Mouse (Mus musculus) lung, postnatal 25 days (tissue): ENCODE measurements at regions not wholly inside any gene's neighbourhood (a gene's known extent, or its start where the extent isn't known, plus 50 kb on each side); places are given as distances from the start of the nearest gene placed in this dataset.
A peak's percentile ranks its signal among the peaks of the same experiment; 100 is the strongest.

Experiments
- DNase-seq: peaks from one replicate; pipeline ENCODE4 v3.0.0; 2022; ENCODE audit warnings: low spot score

DNA sequence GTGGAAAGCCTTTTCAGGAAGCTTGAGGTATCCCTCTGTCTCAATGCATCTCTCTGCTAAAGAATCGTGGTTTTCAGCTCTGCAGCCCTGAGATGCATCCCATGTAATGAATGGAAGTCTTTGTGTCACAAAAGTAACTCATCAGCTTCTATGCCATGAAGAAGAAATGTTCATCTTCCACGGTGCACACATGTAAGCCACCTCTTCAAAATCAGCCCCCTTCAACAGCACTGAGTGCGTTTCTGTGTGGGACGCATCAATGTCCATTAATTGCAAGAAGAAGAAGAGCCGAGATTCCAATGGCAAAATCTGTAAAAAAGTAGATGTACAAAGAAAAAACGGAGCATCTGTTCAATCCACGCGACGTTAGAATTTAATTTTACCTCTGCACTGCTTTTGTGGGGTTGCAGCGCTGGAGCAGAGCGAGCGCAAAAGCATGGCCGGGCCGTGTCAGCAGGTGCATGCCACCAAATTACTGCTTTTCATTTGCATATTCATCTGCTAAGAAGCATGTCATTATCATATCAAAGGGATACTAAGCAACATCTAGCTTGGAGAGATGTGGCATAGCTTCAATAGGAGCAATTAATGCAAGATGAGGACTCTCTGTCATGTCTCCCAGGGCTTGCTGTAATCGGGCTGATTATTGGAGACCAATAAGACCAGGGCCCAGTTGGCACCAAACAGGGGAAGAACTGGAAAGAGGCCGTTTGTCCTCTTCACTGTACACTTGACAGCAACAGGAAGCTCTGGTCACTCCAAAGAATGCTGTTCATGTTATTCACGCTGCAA is 185.0 kb upstream of the Sox2 start:
- DNase-seq, result no peak

DNA sequence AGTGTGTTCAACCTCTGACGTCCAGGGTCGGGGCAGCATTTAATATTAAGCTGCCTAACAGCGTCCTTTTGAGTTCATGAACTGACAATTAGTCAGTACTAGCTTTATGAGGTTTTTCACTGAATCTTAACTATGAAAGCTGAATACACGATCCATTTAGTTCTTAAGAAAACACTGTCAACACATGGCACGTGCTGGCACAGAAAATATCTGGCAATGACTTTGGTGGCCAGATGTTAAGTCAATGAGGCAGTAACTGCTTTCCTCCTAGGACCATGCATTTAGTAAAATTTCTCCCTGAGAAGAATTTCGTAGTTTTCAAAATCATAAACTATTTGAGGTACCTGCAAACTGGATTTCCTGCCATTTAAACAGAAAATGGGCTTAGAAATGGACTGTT is 191.4 kb upstream of the Sox2 start:
- DNase-seq, result no peak

DNA sequence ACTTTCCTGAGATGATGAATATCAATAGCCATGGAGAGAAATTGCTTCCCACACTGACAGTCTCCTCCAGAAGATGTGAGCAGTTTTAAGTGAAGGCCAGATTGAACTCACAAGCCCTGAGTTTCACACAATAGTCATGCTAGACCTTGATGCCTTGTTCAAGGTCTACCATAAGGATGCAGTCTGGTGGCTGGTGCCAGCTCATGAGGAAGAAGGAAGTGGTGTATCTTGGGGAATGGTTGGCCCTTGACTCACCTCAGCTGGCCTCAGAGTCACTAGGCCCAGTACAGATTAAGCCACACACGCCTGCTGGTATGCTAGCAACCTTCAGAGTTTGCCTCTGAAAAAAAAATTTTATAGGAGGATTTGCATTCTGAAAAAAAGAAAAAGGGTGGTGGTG is 192.4 kb upstream of the Sox2 start:
- no peak for DNase-seq

DNA sequence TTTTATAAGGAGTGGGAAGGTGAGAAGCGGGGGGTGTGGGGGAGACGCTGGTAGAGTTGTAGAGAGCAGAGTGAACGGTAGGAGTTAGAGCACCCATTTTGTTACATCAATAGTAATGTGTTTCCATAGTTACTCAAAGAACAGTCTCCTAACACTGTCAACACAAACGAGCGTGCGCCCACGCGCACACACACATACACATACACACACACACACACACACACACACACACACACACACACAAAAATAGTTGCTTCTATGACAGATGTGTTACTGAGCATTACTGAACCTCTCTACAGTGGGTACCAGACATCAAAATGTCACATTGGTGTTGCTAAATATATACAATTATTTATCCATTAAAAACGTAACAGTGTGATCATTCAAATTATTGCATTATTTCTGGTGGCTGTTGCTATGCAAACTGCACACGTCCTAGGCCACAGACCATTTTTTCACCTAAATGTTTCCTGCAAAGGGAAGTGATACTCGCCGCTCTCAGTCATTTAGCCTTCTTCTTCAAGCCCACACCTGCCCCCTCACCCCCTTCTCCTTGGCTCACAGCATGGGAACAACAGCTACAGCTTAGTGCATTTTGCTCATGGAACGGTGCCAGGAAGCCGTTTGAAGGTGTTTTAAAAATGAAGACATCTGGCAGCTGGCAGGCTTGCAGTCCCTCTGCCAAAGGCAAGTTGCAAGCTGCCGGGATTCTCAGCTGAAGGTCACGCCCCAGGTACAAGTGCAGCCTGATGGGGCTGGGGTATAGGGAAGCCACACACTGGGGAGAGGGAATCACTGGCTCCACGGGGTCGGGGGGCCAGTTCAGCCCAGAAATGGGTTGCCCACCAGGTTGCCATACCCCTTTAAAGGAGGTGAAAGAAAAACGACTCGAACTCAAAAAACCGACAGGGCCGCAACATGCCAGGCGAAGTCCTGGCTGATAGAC is 193.4 kb upstream of the Sox2 start:
- peak; percentile 44 for DNase-seq

DNA sequence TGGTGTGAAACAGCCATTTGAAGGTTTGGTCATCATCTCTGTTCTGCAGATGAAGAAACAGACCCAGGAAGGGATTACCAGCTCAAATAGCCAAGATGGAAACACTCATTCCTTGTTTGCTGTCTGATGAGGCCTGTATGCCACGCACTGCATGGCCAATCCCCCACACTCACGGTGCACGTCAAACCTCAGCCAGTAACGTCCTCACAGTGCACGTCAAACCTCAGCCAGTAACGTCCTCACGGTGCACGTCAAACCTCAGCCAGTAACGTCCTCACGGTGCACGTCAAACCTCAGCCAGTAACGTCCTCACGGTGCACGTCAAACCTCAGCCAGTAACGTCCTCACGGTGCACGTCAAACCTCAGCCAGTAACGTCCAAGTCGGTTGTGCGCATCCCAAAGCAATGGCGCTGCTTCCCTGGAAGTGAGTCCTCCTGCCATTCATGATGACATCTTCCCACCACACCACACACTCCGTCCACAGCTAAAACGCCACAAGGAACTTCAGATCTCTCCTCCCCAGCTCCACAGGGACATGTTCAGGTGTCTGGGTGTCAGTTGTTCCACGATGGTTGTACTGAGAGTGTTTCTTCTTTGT is 196.1 kb upstream of the Sox2 start:
- DNase-seq, result no peak

DNA sequence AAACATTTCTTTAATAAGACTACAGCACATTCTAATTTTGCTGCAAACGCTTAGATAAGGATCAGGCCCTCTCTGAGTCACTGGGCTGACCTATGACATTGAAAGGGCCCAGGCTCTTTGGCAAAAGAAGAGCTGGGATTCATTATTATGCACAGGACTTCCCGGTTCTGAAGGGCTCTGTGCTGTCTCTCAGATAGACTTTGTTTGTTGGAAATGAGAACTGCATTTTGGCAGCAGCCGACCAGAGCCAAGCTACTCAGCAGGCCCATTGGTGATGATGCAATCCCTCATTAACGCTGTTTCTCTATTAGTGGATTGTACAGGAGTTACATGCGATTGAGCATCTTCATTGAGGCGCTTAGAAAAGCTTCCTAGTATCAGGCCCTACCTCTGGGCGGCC is 204.9 kb upstream of the Sox2 start:
- no peak for DNase-seq

DNA sequence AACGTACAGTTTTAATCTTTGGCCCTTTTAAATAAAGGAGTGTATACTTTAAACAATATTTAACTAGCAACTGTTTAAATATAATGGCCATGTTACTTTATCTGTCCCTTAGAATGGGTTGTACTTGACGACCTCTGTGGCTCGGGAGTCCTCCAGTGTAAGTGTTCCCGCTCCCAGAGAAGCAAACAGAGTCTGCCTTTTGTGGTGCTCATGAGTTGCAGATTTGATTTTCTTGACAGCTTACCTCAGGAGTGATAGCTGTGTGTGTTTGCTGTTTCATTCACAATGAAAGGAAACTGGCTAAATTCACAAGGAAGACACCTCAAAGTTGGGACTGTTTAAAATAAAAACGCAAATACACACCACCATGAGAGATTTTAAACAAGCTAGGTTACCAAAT is 205.4 kb upstream of the Sox2 start:
- no peak for DNase-seq

DNA sequence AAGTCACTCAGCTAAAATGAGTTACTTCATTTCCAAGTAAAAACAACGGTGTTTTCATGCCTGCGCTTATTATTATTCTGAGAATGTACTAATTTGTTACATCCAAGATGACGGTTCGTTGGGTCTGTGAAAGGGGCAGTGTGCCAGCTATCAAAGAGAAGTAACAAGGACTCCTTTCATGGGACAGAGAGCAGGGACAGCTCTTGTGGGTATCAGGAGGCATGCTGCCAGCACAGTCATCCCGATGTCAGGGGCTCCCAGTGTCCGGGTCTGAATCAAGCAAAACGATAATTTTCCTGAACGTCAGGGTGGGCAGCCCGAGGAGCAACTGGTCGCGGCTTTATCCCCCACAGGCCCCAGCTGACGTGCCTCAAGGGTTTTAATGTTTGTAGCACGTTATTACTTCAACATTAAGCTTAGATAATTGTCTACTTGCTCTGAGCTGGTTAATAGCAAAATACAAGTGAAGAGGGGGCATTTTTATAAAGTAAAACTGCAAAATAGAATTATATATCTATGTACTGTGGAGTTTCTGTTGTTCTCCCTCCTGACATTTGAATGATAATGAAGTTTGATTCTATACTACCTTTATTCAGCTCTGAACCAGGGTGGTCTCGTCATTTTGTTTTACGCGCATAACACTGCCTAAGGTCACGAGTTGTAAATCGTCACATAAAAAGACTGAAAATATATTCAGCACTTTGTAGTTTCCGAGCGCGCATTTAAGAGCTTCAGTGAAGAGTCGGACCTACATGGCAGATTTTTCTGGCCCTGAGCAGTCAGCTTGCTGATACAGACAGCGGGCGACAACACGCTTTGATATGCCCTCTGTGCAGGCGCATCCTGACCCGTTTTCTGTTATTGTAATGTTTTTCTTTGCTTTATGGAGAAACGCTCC is 206.2 kb upstream of the Sox2 start:
- DNase-seq, result no peak

DNA sequence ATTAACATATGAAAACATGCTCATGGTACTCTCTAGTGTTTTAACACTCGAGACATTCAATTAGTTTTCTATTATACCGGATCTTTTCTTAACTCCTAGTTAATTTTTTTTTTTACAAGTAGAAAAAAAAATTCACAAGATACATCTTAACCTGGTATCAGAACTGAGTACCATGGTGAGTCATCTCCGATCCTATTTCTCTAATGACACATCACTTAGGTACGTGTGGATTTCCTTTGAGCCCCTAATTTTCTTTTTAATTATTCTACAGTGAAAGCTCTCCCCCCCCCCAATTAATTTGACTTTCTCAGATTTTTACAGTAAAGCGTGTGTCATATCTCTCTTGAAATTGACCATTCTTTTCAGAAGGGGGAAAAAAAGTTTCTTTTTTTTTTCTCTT is 206.9 kb upstream of the Sox2 start:
- DNase-seq, result no peak

DNA sequence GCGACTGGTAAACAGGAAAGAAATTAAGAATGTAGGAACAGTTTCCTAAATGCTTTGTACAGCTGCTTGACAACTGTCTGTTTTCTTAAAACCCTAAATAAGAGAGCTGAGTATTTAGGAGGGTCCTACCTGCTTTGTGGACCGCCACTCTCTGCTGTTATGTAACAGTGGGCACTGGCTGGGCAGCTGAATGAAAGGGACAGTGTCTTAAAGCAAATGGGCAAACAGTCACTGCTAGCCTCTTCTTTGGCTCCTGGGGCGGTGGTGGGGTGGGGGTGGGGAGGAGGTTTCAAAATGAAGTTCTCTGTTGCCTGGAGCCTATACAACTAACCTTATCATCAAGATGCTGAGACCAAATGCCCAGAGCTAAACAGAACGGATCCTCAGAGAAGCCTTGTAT is 208.4 kb upstream of the Sox2 start:
- DNase-seq, result no peak

DNA sequence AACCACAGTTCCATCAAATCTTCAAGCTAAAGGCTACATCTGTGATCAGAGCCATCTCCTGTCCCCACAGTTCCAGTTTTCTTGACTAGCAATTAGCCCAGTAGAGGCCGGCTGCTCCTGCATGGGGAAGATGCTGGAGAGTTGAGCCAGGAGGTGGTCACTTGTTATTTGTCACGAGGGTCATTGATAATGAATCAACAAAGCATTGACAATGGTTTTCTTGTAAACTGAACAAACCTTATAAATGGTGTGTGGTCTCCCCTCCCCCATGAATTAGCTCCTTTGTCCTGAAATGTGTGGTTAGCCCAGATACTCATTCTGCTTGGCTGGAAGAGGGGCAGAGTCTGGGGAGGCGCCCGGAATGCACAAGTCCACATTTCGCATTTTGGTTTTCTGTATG is 208.9 kb upstream of the Sox2 start:
- no peak for DNase-seq

DNA sequence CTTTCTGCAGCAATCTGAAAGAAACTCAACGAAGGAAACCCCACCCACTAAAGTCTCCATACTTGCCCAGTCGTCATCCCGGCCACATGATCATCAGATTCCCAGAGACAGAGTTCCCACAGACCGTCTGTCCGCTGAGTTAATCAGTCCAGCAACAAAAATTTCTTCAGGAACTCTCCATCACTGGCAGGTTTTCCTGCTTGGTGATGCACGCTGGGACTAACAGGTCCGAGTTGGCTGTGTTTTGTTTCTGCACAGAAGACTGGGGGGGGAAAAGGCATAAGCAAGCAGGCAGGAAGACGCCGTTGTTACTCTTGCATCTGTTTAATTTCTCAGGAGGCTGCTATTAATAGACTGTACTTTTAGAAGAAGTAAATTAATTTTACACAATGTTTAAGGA is 215.3 kb upstream of the Sox2 start:
- no peak for DNase-seq

DNA sequence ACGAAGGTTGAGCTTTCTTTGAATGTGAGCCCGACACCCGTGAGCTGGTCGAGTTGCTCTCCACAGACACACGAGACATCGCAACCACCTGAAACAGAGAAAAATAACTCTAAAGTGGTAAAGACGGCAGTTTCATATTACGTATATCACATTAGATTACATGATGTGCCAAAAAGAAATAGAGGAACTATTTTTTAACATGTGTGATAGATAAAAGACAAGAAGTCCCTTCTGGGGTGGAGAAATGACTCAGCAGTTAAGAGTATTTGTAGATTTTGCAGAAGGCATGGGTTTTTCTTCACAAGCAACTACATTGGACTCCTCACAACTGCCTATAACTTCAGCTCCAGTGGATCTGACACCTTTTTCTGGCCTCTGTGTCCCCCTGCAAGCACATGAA is 222.2 kb upstream of the Sox2 start:
- DNase-seq, result no peak

DNA sequence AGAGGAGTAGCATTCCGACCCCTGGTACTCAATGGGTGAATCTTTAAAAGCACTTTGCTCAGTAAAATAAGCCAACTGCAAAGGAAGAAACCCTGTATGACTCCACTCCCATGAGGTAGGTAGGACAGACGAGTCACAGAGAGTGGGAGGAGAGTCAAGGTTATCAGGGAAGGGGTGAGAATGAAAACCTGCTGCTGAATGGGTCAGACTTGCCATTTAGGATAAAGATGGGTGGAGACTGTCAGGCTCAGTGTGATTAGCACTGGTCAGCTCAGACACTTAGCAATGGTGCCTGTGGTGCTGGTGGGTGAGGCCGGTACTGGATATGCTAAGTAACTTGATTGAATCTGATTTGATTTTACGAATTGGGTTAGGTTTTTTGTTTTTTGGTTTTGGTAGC is 222.7 kb upstream of the Sox2 start:
- no peak for DNase-seq

DNA sequence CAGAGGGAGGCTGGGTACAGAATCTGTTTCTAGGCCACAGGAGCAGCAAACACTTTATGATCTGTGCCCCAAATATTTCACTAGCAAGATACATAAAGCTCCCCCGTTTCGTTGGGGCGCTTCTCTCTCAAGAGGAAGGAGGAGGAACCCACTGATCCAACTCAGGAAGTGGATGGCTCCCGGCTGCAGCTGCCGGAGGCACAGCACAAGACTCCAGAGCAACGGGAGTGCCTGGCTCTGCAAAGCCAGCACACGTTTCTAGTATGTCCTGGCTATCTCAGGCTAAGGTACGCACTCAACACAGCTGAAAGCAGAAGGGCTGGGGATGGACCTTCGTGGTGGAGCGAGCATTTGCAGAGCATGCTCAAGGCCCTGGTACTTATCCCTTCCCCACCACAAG is 223.2 kb upstream of the Sox2 start:
- no peak for DNase-seq

DNA sequence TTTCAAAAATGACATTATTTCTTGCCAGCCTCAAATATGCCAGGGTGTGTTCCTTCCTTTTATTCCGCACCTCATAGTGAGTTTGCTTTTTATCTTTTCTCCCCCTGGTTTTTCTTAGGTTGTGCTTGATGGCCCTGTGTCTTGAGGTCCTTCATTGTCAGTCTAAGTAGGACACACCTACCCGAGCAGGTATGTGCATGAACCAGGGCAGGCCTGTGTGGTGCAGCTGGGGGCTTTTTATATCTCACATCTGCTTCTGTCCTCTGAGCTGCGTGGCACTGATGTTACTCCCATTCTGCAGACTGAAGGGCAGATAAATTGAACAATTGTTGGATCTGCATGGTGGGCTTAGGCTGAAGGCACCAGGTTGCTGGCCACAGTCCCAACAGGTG is 238.3 kb upstream of the Sox2 start:
- no peak for DNase-seq

DNA sequence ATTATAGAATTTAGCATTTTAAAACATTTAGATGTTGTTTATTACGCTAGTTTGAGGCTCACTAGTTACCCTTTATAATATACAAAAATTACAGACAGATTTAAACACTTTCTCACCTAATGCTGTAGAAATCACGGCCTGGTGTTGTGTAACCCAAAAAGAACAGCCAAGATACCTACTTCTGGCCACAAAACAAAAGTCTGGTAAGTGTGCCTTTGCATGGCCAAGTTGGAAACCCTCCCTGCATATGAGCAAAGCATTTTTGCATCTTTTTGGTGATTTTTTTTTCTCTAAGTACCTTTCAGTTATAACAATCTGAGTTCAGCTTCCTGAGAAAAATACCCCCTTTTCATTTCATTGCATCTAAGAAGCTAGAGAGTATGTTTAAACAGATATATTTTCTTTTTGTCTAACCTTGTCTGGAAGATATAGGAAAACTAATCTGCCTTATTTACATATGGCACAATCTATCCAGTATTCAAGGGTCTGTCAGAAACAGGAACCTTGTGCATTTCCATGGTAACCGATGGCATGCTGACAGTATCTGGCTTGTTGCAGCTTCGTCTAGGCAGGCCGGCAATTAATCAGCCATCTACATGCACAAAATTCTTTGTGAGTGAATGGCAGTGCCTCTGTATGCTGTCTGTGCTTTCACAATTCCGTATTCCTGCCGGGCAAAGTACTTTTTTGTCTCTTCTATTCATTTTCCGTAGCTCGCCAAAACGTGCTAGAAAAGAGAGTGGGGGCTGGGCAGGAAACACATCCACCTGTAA is 238.9 kb upstream of the Sox2 start:
- DNase-seq, result no peak

DNA sequence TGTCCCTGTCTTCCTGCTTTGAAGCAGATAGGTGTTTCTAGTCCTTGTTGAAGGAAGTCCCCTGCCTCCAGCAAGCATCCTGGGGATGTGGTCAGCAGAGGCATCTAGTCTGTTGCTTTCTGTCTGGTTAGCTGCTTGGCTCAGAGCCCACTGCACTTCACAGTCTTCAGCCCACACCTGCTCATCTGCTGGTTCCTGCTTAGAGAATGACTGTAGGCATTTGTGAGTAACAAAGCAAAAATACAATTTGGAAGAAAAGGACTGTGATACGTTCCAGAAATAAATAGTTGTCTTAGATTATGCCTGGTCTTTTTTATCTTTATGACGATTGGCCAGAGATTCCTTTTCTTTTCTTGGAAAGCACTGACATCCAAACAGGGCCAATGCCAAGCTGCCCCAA is 246.6 kb upstream of the Sox2 start:
- no peak for DNase-seq

DNA sequence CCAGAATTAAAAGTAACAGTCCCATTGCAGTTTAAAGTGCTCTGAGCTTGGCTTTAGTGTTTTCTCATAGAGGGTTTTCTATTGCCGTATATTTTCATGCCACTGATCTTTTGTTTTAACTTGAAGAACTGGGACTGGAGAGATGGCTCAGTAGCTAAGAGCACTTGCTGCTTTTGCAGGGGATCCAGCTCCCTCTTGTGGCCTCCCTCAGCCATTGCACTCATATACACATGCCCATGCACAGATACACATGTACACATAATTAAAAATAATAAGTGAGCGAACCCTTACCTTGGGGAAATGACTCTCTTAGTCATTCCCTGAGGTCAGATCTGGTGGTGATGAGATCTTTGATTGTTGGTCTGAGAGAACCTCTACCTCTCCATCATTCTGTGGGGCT is 258.9 kb upstream of the Sox2 start:
- no peak for DNase-seq

DNA sequence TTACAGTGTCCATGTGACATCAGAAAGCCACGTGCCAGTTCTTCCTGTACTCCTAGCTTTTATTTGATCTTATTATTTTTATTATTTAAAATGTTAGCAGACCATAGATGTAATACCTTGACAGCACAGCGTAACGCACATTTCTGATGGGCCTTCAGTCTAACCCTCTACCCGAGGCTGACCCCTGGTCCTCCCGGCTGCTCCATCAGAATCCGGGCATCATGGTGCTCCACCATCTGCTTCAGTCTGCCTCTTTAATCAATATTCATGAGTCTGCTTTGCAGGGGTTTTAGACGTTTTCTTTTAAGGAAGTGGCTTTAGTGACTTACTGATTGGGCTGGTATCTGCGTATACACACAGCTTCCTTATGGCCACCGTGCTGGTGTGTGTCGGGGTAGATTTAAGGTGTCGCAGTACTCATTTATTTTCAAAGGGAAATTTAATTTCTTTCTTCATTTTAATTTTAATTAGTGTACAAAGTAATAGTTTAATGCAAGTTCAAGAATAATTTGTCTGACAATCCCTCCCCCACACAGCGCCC is 265.2 kb upstream of the Sox2 start:
- no peak for DNase-seq

DNA sequence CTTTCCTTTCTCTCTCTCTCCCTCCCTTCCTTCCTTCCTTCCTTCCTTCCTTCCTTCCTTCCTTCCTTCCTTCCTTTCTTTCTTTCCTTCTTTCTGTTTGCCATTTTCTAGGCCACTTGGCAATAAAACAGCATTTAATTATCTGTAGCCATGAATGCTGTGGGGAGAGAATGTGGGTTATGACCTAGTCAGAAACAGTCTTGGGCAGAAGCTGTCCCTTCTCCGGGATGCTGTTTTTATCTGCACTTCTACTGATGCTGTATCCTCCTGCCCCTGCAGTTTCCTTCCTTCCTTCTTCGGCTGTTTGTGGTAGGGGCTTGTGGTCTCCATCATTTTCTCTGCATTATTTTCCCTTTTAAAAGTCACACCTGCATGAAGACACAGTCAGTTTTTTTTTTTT is 272.3 kb upstream of the Sox2 start:
- no peak for DNase-seq
